Mouse (Mus musculus) ES-E14 (cell line): ENCODE measurements at regions not wholly inside any gene's neighbourhood (a gene's known extent, or its start where the extent isn't known, plus 50 kb on each side); places are given as distances from the start of the nearest gene placed in this dataset.

Source experiments
- CHD2 ChIP-seq: IDR thresholded peaks from 2 replicates; pipeline ENCODE4 v1.6.1; 2014; ENCODE audit warnings: mild to moderate bottlenecking, low read depth, low read length, inconsistent platforms
- HCFC1 ChIP-seq: IDR thresholded peaks from 2 replicates; pipeline ENCODE4 v1.6.1; 2012; ENCODE audit warnings: low read length, inconsistent platforms, borderline replicate concordance; ENCODE audit not compliant: insufficient read depth
- MAFK ChIP-seq: IDR thresholded peaks from 2 replicates; pipeline ENCODE4 v1.6.1; 2014; ENCODE audit warnings: mild to moderate bottlenecking, low read depth, low read length, inconsistent platforms; ENCODE audit not compliant: insufficient read depth

DNA sequence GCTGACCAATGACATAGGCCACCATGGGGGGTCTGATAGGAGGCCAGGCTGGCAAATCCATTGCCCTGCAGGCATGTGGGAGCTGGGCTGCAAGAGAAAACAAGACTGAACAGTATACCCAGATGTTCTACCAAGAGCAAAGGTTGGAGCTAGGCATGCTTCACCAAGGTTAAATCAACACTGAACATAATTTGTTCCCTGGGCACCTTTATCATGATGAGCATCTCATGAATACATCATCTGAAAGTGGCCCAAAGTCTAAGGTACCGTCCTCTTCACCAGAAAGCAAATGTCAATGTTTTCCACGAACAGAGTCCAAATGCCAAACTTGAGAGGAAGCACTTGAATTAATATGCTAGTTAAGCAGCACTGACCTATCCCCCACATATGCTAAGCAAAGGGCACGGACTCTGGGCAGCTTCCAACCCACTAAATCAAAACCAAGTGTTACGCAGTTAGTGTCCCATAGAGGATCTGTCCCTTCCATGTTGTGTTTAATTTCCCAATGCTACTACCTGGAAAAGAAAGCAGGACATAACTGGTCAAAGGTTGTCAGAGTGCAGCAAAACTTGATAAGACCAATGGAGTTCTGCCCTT is 190.3 kb upstream of the Onecut1 start:
- TF ChIP-seq HCFC1 = no peak
- no peak for TF ChIP-seq CHD2
- no peak for TF ChIP-seq MAFK
